Mouse (Mus musculus): ENCODE data around the gene Tmem204. TPM values are rescaled to one million over a fixed set of nuclear protein-coding genes. Genes with fewer than 3 reads are reported as not detected.

Tmem204 gene
- polyA plus RNA-seq, 2 experiments from 2014 or later, result 0.56 to 0.79 TPM

DNA sequence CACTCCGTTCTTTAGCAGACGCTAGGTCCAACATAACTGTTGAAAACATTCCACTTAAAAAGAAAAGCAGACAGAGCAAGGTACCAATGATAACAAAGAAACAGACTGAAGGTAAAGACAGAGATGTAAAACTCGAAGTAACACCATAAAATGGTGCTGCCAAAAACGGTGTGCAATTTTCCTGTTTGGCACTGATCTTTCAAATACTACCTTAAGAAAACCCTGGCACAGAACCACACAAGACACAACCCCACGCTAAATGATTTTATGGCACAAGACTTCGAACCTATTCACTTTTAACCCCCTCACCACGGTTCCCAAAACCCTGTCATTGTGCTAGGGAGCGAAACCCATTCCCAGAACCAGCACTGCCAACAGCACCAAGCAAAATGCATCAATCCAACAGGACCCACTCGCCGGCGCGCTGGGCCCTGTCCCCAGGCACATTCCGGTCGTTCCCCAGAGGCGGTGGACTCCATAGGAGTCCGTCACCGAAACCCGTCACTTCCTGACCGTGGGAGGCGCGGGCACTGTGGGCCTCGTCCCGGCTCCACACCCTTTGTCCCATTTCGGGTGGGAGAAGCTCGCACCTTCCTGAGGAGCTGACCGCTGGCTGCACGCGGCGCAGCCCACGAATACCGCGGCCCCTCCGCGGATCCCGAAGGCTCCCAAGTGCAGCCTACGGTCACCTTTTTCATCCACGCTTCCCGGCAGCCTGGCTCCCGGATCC is 68.4 kb downstream of the Tmem204 start:
- ATAC-seq, result no peak

GRCm38 (mm10) chr17:25013606-25014501 is 69.5 kb downstream of the Tmem204 start:
- no peak for ATAC-seq

Other genes starting within 250 kb of the Tmem204 start
- 10 to 100 TPM; 27.0 to 31.8 TPM for gene Hagh, start 243.4 kb downstream of the Tmem204 start, polyA plus RNA-seq (2017; shearing (Covaris generic))
- 1 to 10 TPM; 2.7 to 2.8 TPM for gene Fahd1, start 233.2 kb downstream of the Tmem204 start, polyA plus RNA-seq (2017; shearing (Covaris generic))
- gene Igfals, start 217.6 kb downstream of the Tmem204 start, polyA plus RNA-seq (2017; shearing (Covaris generic)), result not detected
- 100 to 1,000 TPM in 1 of 2 experiments, 10 to 100 TPM in 1; 76.6 to 104 TPM for gene Nubp2, start 197.2 kb downstream of the Tmem204 start, polyA plus RNA-seq (2017; shearing (Covaris generic))
- gene Spsb3, start 196.9 kb downstream of the Tmem204 start, polyA plus RNA-seq (2017; shearing (Covaris generic)), result 10 to 100 TPM; 53.0 to 59.5 TPM
- 10 to 100 TPM; 19.9 to 41.4 TPM for gene Eme2, start 188.5 kb downstream of the Tmem204 start, polyA plus RNA-seq (2017; shearing (Covaris generic))
- gene Mrps34, start 188.5 kb downstream of the Tmem204 start, polyA plus RNA-seq (2017; shearing (Covaris generic)), result 10 to 100 TPM; 74.5 to 78.5 TPM
- gene Nme3, start 187.1 kb downstream of the Tmem204 start, polyA plus RNA-seq (2017; shearing (Covaris generic)), result 10 to 100 TPM; 40.7 to 52.5 TPM
- 10 to 100 TPM; 31.7 to 41.9 TPM for gene Mapk8ip3, start 146.6 kb downstream of the Tmem204 start, polyA plus RNA-seq (2017; shearing (Covaris generic))
- gene Jpt2, start 122.9 kb downstream of the Tmem204 start, polyA plus RNA-seq (2017; shearing (Covaris generic)), result 10 to 100 TPM; 28.2 to 39.5 TPM
- 1 to 10 TPM; 6.1 to 7.4 TPM for gene Cramp1l, start 67.8 kb downstream of the Tmem204 start, polyA plus RNA-seq (2017; shearing (Covaris generic))
- gene Ift140, start 67.5 kb downstream of the Tmem204 start, polyA plus RNA-seq (2017; shearing (Covaris generic)), result 10 to 100 TPM; 12.3 to 25.1 TPM
- 10 to 100 TPM; 24.4 to 36.8 TPM for gene Telo2, start 32.4 kb upstream of the Tmem204 start, polyA plus RNA-seq (2017; shearing (Covaris generic))
- not detected for gene Ptx4, start 37.2 kb upstream of the Tmem204 start, polyA plus RNA-seq (2017; shearing (Covaris generic))
- 10 to 100 TPM; 18.2 to 33.2 TPM for gene Clcn7, start 49.8 kb upstream of the Tmem204 start, polyA plus RNA-seq (2017; shearing (Covaris generic))
- not detected for gene Ccdc154, start 78.9 kb upstream of the Tmem204 start, polyA plus RNA-seq (2017; shearing (Covaris generic))
- not detected for gene Gm38655, start 91.9 kb upstream of the Tmem204 start, polyA plus RNA-seq (2017; shearing (Covaris generic))
- gene BC003965, start 101.0 kb upstream of the Tmem204 start, polyA plus RNA-seq (2017; shearing (Covaris generic)), result 10 to 100 TPM; 15.6 to 20.7 TPM
- 10 to 100 TPM; 18.4 to 30.0 TPM for gene Unkl, start 104.8 kb upstream of the Tmem204 start, polyA plus RNA-seq (2017; shearing (Covaris generic))
- 10 to 100 TPM; 76.7 to 77.2 TPM for gene Gnptg, start 156.5 kb upstream of the Tmem204 start, polyA plus RNA-seq (2017; shearing (Covaris generic))
- 10 to 100 TPM; 35.1 to 36.0 TPM for gene Tsr3, start 156.6 kb upstream of the Tmem204 start, polyA plus RNA-seq (2017; shearing (Covaris generic))
- gene Baiap3, start 172.8 kb upstream of the Tmem204 start, polyA plus RNA-seq (2017; shearing (Covaris generic)), result 10 to 100 TPM; 14.4 to 31.1 TPM
- 100 to 1,000 TPM; 417 to 488 TPM for gene Ube2i, start 191.0 kb upstream of the Tmem204 start, polyA plus RNA-seq (2017; shearing (Covaris generic))
- gene Prss34, start 214.8 kb upstream of the Tmem204 start, polyA plus RNA-seq (2017; shearing (Covaris generic)), result not detected
- gene Prss28, start 225.1 kb upstream of the Tmem204 start, polyA plus RNA-seq (2017; shearing (Covaris generic)), result not detected
- gene Prss29, start 235.1 kb upstream of the Tmem204 start, polyA plus RNA-seq (2017; shearing (Covaris generic)), result not detected